Mouse (Mus musculus): ENCODE data around the gene Pabpc5.

Gene Pabpc5

DNA sequence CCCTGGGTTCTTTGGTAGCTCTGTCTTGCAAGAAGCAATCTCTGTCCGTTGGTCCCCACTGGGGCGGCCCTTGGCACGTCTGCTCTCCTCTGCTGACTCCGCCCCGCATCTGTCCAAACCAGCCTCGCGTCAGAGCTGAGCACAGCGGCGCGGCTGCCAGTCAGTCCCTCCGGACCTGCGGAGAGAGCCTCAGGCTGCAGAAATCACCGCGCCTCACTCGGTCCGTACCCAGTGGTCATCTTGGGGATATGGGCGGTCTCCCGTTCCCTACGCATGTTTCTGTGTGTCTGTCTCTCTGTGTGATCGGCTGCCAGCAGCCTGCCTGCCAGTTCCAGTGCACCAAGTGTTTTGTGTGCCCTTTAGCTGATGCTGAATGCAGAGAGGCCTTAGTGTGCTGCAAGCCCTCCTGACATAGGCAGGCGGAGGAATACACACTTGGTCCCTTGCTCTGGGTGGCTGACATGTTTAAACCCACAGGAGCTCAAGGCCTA is at the start of gene Pabpc5:
TSS of gene Pabpc5 (plus strand) at position 116 of the 491 bp plus-strand sequence.
- DNase-seq (ENCODE audit: low spot score): no peak

- DNase-seq (ENCODE audit: low spot score): no peak
Measured at GRCm38 (mm10) chrX:119886957-119887593, 39.9 kb upstream of the Pabpc5 start.

- DNase-seq (ENCODE audit: low spot score): no peak
Measured at GRCm38 (mm10) chrX:119888326-119888920, 38.6 kb upstream of the Pabpc5 start.

- DNase-seq (ENCODE audit: low spot score): no peak
Measured at GRCm38 (mm10) chrX:119927852-119928251, 856 bp downstream of the Pabpc5 start.
